Mouse (Mus musculus) liver, postnatal 0 days (tissue): ENCODE measurements at regions not wholly inside any gene's neighbourhood (a gene's known extent, or its start where the extent isn't known, plus 50 kb on each side); places are given as distances from the start of the nearest gene placed in this dataset.

Experiments used
- ATAC-seq: fragments of 200-750 bp; cut with Nextera tagmentation; 2 replicates; pipeline ENCODE4 v1.8.0; 2017; ENCODE audit warnings: mild to moderate bottlenecking, moderate library complexity
- DNase-seq: peaks from one replicate; pipeline ENCODE4 v3.0.0-alpha.2; 2016
- H3K27ac ChIP-seq: fragments of 300-500 bp; sonication (generic); 2 replicates; pipeline ENCODE4 v1.5.1; 2014; ENCODE audit warnings: antibody characterized with exemption, moderate library complexity, mild to moderate bottlenecking, low read depth
- H3K27me3 ChIP-seq: fragments of 300-500 bp; sonication (generic); 2 replicates; pipeline ENCODE4 v1.6.1; 2014; ENCODE audit warnings: low read length, control low read depth, mixed read lengths; ENCODE audit not compliant: insufficient read depth
- H3K36me3 ChIP-seq: fragments of 300-500 bp; sonication (generic); replicated peaks from 2 replicates; pipeline ENCODE4 v1.6.1; 2014; ENCODE audit warnings: mild to moderate bottlenecking, control low read depth, low read length, moderate library complexity, mixed read lengths; ENCODE audit not compliant: insufficient read depth
- H3K4me1 ChIP-seq: fragments of 300-500 bp; sonication (generic); 2 replicates; pipeline ENCODE4 v1.6.1; 2014; ENCODE audit warnings: antibody characterized with exemption, mild to moderate bottlenecking, control low read depth; ENCODE audit not compliant: insufficient read depth
- H3K4me2 ChIP-seq: fragments of 300-500 bp; sonication (generic); 2 replicates; pipeline ENCODE4 v1.6.1; 2014; ENCODE audit warnings: low read depth, mild to moderate bottlenecking, low read length, moderate library complexity, mixed read lengths
- H3K4me3 ChIP-seq: fragments of 300-500 bp; sonication (generic); 2 replicates; pipeline ENCODE4 v1.5.1; 2014; ENCODE audit warnings: low read depth, low read length
- H3K9ac ChIP-seq: fragments of 300-500 bp; sonication (generic); replicated peaks from 2 replicates; pipeline ENCODE4 v1.6.1; 2014; ENCODE audit warnings: mild to moderate bottlenecking, moderate library complexity
- H3K9me3 ChIP-seq: fragments of 300-500 bp; sonication (generic); 2 replicates; pipeline ENCODE4 v1.6.1; 2016; ENCODE audit warnings: mild to moderate bottlenecking, control low read depth, low read length, mixed read lengths
- CTCF ChIP-seq: sonication (generic); IDR thresholded peaks from 2 replicates; pipeline ENCODE4 v1.5.1; 2016; ENCODE audit warnings: antibody characterized with exemption, low read depth
- EP300 ChIP-seq: IDR thresholded peaks from 2 replicates; pipeline ENCODE4 v1.6.1; 2016; ENCODE audit warnings: antibody characterized with exemption, low read depth, mild to moderate bottlenecking
- WGBS: fragments of 180-500 bp; shearing (Covaris S2); extraction: QIAGEN DNeasy Blood & Tissue Kit; methylation state at CpG from one replicate; pipeline ENCODE4 v1.1.7; 2014; ENCODE audit not compliant: insufficient replicate concordance; 5-methylcytosine and 5-hydroxymethylcytosine counted together

DNA sequence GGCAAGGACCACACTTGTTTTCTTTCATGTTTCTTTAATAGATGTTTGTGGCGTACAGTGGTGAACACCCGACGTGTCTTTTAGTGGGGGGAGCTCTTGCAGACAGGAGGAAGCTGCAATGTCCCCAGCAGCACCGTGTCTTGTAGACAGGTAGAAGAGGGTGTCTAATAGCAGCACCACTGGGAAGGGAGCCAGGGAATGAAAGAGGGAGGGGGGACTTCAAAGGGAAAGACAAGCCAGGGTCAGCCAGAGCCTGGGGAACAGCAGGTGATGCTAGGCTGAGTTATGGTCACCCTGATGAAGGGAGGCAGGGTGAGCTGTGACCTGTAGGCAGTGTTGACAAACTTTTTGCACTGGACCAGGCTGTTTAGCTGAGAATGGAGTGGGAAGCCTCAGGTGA, 96.4 kb upstream of the Bach2 start:
- H3K4me3 ChIP-seq = no peak overlapping the region
- H3K27ac ChIP-seq = no peak overlapping the region
- H3K27me3 ChIP-seq = no peaks in the 10 kb centered on the region
- H3K4me1 ChIP-seq = no peaks in the 10 kb centered on the region; the same call in 1 of the 2 replicates
- WGBS = 72% methylated on average over 4 of the region's 4 CpGs
- no peak overlapping the region for H3K9ac ChIP-seq
- DNase-seq (no peak), ATAC-seq (no peak)
- H3K36me3 ChIP-seq = no peaks in the 10 kb centered on the region
- H3K9me3 ChIP-seq = no peaks in the 10 kb centered on the region
- TF ChIP-seq CTCF (no peak), EP300 (no peak)
- H3K4me2 ChIP-seq = no peak overlapping the region

DNA sequence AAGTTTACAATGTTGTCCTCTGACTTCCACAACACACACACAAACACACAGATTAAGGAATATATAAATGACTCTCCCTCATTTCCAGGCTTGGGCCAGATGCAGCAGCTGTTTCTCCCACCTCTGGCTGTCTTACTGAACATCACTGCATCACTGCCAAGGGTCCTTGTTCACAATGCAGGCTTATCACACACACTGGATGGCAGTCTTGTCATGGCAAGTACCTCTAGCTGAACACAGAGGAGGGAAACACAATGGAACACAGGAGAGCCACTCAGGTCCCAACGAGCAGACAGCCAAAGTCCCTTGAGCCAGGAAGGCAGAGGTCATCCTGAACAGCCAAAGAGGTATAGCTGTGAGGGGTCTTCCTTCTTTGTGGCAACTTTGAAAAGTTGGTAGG, 91.5 kb upstream of the Bach2 start:
- Histone ChIP-seq H3K4me1 (no peaks in the 10 kb centered on the region), H3K27ac (no peak overlapping the region), H3K27me3 (no peaks in the 10 kb centered on the region), H3K9me3 (no peaks in the 10 kb centered on the region), H3K36me3 (no peaks in the 10 kb centered on the region), H3K9ac (no peak overlapping the region), H3K4me2 (no peak overlapping the region), H3K4me3 (no peak overlapping the region)
- no peak for TF ChIP-seq EP300
- peak; percentile 40; the same call in 1 of the 2 replicates for TF ChIP-seq CTCF
- no peak for ATAC-seq
- no peak for DNase-seq
- WGBS = 58% methylated on average over 1 of the region's 1 CpGs

DNA sequence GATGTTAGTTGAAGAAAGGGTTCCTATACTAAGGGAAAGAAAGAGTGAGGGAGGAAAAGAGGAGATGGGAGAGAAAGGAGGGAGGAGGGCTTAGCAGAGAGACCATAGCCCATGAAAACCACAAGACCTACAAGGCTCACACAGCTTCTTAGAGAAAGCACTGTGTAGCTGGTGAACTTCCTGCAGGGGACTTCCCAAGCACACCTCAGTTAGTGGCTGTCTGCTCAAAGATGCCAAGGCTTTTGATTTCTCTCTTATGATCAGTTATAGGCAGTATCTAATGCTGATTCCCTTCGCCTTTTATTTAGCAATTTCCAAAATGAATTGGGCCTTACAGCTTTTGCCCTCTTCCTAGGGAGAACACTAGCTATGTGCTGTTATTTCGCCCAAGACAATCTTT, 90.0 kb upstream of the Bach2 start:
- TF ChIP-seq EP300 = no peak
- no peak for TF ChIP-seq CTCF
- H3K4me2 ChIP-seq = no peak overlapping the region
- ATAC-seq (no peak), DNase-seq (no peak)
- no peak overlapping the region for H3K9ac ChIP-seq
- no peaks in the 10 kb centered on the region for H3K9me3 ChIP-seq
- WGBS = 71% methylated on average over 2 of the region's 2 CpGs
- no peaks in the 10 kb centered on the region for H3K27me3 ChIP-seq
- H3K27ac ChIP-seq = no peak overlapping the region
- no peak overlapping the region for H3K4me3 ChIP-seq
- no peaks in the 10 kb centered on the region for H3K36me3 ChIP-seq
- H3K4me1 ChIP-seq = no peaks in the 10 kb centered on the region

DNA sequence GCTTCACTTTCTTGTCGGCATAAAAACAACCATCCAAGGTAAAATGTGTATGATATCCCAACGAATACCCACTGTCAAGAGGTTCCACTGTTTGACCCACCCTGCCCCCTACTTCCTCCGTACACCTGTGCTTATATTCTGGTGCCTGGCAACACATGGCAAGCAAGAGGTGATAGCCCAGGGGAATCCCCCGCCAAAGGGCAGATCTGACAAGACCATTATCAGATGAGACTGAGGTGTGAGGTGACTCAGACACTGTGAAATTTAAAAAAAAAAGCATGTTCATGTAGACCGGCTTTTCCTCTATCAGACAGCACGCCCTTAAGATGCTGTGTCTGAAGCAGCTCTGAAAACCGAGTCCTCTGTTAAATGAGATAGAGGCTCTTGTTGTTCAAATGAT, 89.4 kb upstream of the Bach2 start:
- TF ChIP-seq EP300 = no peak
- no peak for TF ChIP-seq CTCF
- no peaks in the 10 kb centered on the region for H3K36me3 ChIP-seq
- no peaks in the 10 kb centered on the region for H3K9me3 ChIP-seq
- no peaks in the 10 kb centered on the region for H3K4me1 ChIP-seq
- DNase-seq (no peak), ATAC-seq (no peak)
- no peak overlapping the region for H3K9ac ChIP-seq
- WGBS = 74% methylated on average over 7 of the region's 7 CpGs
- no peaks in the 10 kb centered on the region for H3K27me3 ChIP-seq
- H3K27ac ChIP-seq = no peak overlapping the region
- H3K4me2 ChIP-seq = no peak overlapping the region
- H3K4me3 ChIP-seq = no peak overlapping the region

DNA sequence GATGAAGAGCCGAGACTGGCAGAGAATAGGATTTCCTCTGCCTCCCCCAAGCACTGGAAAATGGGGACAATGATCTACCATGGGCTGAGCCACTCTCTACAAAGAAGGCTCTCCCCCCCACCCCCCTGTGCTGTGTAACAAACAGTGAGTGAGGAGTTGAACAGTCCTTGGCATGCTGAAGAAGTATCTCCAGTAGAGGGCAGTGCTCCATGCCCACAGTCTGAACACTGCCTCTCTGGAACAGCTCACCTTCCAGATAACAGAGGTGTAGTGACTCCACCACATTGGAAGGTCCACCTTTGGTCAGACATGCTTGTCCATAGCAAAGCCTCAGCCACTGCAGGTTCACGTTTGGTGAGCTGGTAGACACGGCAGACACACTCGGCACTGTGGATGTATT, 85.2 kb upstream of the Bach2 start:
- peak; percentile 85 for ATAC-seq
- Histone ChIP-seq H3K4me2 (no peak overlapping the region), H3K36me3 (no peaks in the 10 kb centered on the region), H3K27me3 (no peaks in the 10 kb centered on the region), H3K27ac (no peak overlapping the region), H3K9me3 (no peaks in the 10 kb centered on the region), H3K9ac (no peak overlapping the region), H3K4me1 (no peaks in the 10 kb centered on the region), H3K4me3 (no peak overlapping the region)
- TF ChIP-seq EP300 (no peak), CTCF (peak; percentile 90)
- DNase-seq = peak; percentile 57
- 58% methylated on average over 4 of the region's 4 CpGs for WGBS

DNA sequence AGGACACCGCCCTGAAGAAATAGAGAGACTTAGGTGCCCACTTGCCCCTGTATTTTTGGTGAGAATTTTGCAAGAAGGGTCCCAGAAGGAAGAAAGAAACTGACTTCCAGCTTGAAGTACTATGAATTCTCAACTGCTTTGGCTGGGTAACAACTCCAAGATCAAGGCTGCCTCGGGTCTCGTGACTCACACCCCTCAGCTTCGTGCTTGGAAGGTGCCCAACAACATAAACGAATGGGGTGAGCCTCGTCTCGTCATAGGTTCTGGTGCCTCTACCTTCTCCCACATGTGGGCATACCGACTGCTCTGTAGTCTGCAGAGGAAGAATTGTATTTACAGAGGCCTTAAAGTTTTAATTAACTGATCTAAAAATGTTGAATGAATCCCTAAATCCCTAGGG, 81.6 kb upstream of the Bach2 start:
- no peak for ATAC-seq
- 65% methylated on average over 8 of the region's 8 CpGs for WGBS
- Histone ChIP-seq H3K27ac (no peak overlapping the region), H3K36me3 (no peaks in the 10 kb centered on the region), H3K4me2 (no peak overlapping the region), H3K27me3 (no peaks in the 10 kb centered on the region), H3K9ac (no peak overlapping the region), H3K9me3 (no peaks in the 10 kb centered on the region), H3K4me1 (peaks cover 5% of the 10 kb centered on the region; the same call in 1 of the 2 replicates), H3K4me3 (no peak overlapping the region)
- TF ChIP-seq CTCF = no peak
- TF ChIP-seq EP300 = no peak
- DNase-seq = no peak

DNA sequence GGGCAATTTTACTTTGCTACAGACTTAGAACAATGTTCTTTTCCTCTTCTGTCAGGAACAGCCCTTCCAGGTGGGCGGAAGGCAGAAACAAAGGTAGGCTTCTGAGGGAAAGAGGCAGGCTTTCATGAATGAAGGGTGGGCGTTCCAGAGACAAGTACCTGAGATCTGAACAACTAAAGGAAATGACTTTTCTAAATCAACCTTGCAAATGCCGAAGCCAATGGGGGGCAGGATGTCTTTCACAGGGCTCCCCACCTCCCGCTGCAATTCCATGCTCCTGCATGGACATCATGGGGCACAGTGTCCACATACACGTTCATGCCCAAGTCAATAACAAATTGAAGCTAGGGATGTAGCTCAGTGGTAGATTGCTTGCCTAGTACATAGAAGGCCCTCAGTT, 80.2 kb upstream of the Bach2 start:
- Histone ChIP-seq H3K9ac (no peak overlapping the region), H3K4me3 (no peak overlapping the region), H3K4me2 (no peak overlapping the region), H3K27ac (no peak overlapping the region), H3K36me3 (no peaks in the 10 kb centered on the region), H3K9me3 (no peaks in the 10 kb centered on the region), H3K27me3 (no peaks in the 10 kb centered on the region), H3K4me1 (peaks cover 8% of the 10 kb centered on the region)
- WGBS = 75% methylated on average over 5 of the region's 5 CpGs
- DNase-seq = no peak
- ATAC-seq = no peak
- no peak for TF ChIP-seq CTCF
- no peak for TF ChIP-seq EP300
